In the genomic region with DNA sequence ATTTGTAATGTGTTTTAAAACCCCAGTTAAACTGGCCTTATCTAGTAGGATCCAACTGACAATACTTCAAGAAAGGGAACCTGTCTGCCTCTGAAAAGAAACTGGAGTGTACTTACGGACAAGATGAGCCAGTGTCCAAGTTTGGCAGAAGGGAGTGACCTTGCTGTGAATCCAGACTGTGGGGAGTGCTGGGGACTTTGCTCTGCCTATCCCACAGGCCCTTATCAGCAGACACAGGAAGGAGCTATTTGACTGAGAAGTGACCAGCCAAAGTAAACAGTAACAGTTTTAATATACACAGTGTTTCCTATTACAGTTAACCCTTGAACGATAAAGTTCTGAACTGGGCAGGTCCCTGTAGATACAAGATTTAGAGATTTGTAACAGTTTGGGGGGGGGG, we compare ENCODE assay signal across 13 mouse cellular contexts.
DNase-seq lines count a peak whose midpoint lies in the region; ATAC-seq and TF ChIP-seq lines count a peak whose summit lies in the region.
"Had no signal": no experiment of that assay in that cellular context is flagged by ENCODE, and none has a peak within 500 bp of the region (broad histone marks: within the 10 kb centered on the region; RNA-seq: fewer than 3 reads in every experiment).

No protein-coding gene starts in this region.

- no peak overlapping the region for H3K4me3 ChIP-seq in lung, embryonic 14.5 days (ENCODE audit: low read depth, low read length)
- H3K4me3 ChIP-seq in lung, adult 2 months (replicated peaks; ENCODE audit: extremely low read depth, low read depth, low read length), result no peak overlapping the region
- no peak overlapping the region for H3K4me3 ChIP-seq in heart, embryonic 14.5 days (ENCODE audit: control insufficient read depth in 1 of 2, insufficient read depth in 1 of 2, low read depth in 1 of 2, low read length in 2 of 2)
- no peak overlapping the region for H3K4me3 ChIP-seq in liver, embryonic 12.5 days
- no peak overlapping the region for H3K4me3 ChIP-seq in stomach, embryonic 15.5 days (replicated peaks)
- H3K4me3 ChIP-seq: embryonic facial prominence, embryonic 15.5 days; megakaryocyte, embryonic 14.5 days had no signal

- no peak for TF ChIP-seq CTCF in lung, embryonic 14.5 days (IDR thresholded peaks at IDR 0.05; ENCODE audit: low read depth)
- no peak for TF ChIP-seq CTCF in lung, adult 2 months (IDR thresholded peaks at IDR 0.05; ENCODE audit: insufficient read depth, low read length)

- peaks cover 17% of the 10 kb centered on the region for H3K4me1 ChIP-seq in lung, embryonic 14.5 days (ENCODE audit: insufficient read depth)
- peaks cover 10% of the 10 kb centered on the region for H3K4me1 ChIP-seq in lung, adult 2 months (ENCODE audit: control insufficient read depth, insufficient read depth, low read length)
- H3K4me1 ChIP-seq in heart, embryonic 14.5 days (ENCODE audit: control insufficient read depth in 2 of 2, insufficient read depth in 2 of 2, low read length in 2 of 2), result peaks cover 8 to 25% of the 10 kb centered on the region in 2 experiments
- H3K4me1 ChIP-seq in liver, embryonic 12.5 days, result peaks cover 22% of the 10 kb centered on the region
- peaks cover 5% of the 10 kb centered on the region; the same call in 1 of the 2 replicates for H3K4me1 ChIP-seq in stomach, embryonic 15.5 days
- H3K4me1 ChIP-seq: embryonic facial prominence, embryonic 15.5 days had no signal

- no peak for TF ChIP-seq POLR2A in lung, adult 2 months (IDR thresholded peaks at IDR 0.05; ENCODE audit: borderline replicate concordance, extremely low read depth, low read depth, low read length)

- no peaks in the 10 kb centered on the region for H3K27me3 ChIP-seq in lung, embryonic 14.5 days (ENCODE audit: insufficient read depth, low read length)
- no peaks in the 10 kb centered on the region for H3K27me3 ChIP-seq in heart, embryonic 14.5 days (ENCODE audit: control insufficient read depth, insufficient read depth, low read length)
- H3K27me3 ChIP-seq in liver, embryonic 12.5 days (replicated peaks), result no peaks in the 10 kb centered on the region
- H3K27me3 ChIP-seq in stomach, embryonic 15.5 days (replicated peaks), result no peaks in the 10 kb centered on the region
- H3K27me3 ChIP-seq: embryonic facial prominence, embryonic 15.5 days; megakaryocyte, embryonic 14.5 days had no signal

- 4% methylated on average over 2 of the region's 2 CpGs for WGBS in lung, embryonic 14.5 days
- WGBS in lung, adult 2 months, result 8% methylated on average over 2 of the region's 2 CpGs
- 13% methylated on average over 2 of the region's 2 CpGs for WGBS in heart, embryonic 14.5 days
- WGBS in liver, embryonic 12.5 days (ENCODE audit: insufficient replicate concordance), result 13% methylated on average over 2 of the region's 2 CpGs
- WGBS in stomach, embryonic 15.5 days, result 15% methylated on average over 2 of the region's 2 CpGs

- no peak overlapping the region for H3K9ac ChIP-seq in lung, embryonic 14.5 days
- H3K9ac ChIP-seq in heart, embryonic 14.5 days (ENCODE audit: low read length), result no peak overlapping the region
- H3K9ac ChIP-seq in liver, embryonic 12.5 days, result no peak overlapping the region
- H3K9ac ChIP-seq in stomach, embryonic 15.5 days, result no peak overlapping the region
- H3K9ac ChIP-seq: embryonic facial prominence, embryonic 15.5 days had no signal

- ATAC-seq in lung, embryonic 14.5 days (ENCODE audit: insufficient read depth), result peak; percentile 83
- ATAC-seq in heart, embryonic 14.5 days (ENCODE audit: insufficient number of reproducible peaks, insufficient read depth, low FRiP score, low read depth), result peak; percentile 65; the same call in 1 of the 2 replicates
- ATAC-seq in liver, embryonic 12.5 days, result peak; percentile 77
- ATAC-seq in stomach, embryonic 15.5 days (ENCODE audit: insufficient read depth, low FRiP score, low read depth), result peak; percentile 93
- ATAC-seq: inflammation-experienced regulatory T-cells, adult 6 months had no signal

- no peaks in the 10 kb centered on the region for H3K9me3 ChIP-seq in lung, embryonic 14.5 days (ENCODE audit: low read depth, low read length)
- no peaks in the 10 kb centered on the region for H3K9me3 ChIP-seq in heart, embryonic 14.5 days (ENCODE audit: control insufficient read depth, low read length)
- H3K9me3 ChIP-seq in liver, embryonic 12.5 days (replicated peaks), result no peaks in the 10 kb centered on the region
- H3K9me3 ChIP-seq in stomach, embryonic 15.5 days, result no peaks in the 10 kb centered on the region
- H3K9me3 ChIP-seq: embryonic facial prominence, embryonic 15.5 days; megakaryocyte, embryonic 14.5 days had no signal

- H3K4me2 ChIP-seq in lung, embryonic 14.5 days, result peak overlapping the region; percentile 45; the same call in 1 of the 2 replicates
- H3K4me2 ChIP-seq in heart, embryonic 14.5 days (ENCODE audit: low read length), result 0 out of 2 replicates have a peak overlapping the region, but pooled peaks have one; percentile 3
- 0 out of 2 replicates have a peak overlapping the region, but pooled peaks have one; percentile 6 for H3K4me2 ChIP-seq in liver, embryonic 12.5 days
- H3K4me2 ChIP-seq in stomach, embryonic 15.5 days, result peak overlapping the region; percentile 3; the same call in 1 of the 2 replicates
- H3K4me2 ChIP-seq: embryonic facial prominence, embryonic 15.5 days had no signal

- DNase-seq in lung, embryonic 14.5 days, result peak; percentile 71
- no peak for DNase-seq in lung, adult 2 months
- DNase-seq in MN1 (ENCODE audit: low spot score), result no peak
- no peak for DNase-seq in cerebellum, adult 11 months
- no peak for DNase-seq in thymus, adult 18-20 months
- DNase-seq: cerebellum, postnatal 10 days; right cerebral cortex, postnatal 14 days had no signal

- peaks cover 27% of the 10 kb centered on the region; the same call in 1 of the 2 replicates for H3K36me3 ChIP-seq in lung, embryonic 14.5 days (ENCODE audit: insufficient read depth)
- H3K36me3 ChIP-seq in heart, embryonic 14.5 days (ENCODE audit: control insufficient read depth, insufficient read depth, low read length), result no peaks in the 10 kb centered on the region
- H3K36me3 ChIP-seq in liver, embryonic 12.5 days, result 0 out of 2 replicates have a peak, but pooled peaks cover 4% of the 10 kb centered on the region
- no peaks in the 10 kb centered on the region for H3K36me3 ChIP-seq in stomach, embryonic 15.5 days

- peak overlapping the region; percentile 75 for H3K27ac ChIP-seq in lung, embryonic 14.5 days (ENCODE audit: low read depth)
- H3K27ac ChIP-seq in heart, embryonic 14.5 days (replicated peaks in 1 of 2; ENCODE audit: control insufficient read depth in 1 of 2, insufficient read depth in 1 of 2, low read depth in 2 of 2, low read length in 2 of 2), result peak overlapping the region; percentile 10 to 64; a peak in 2 of 4 replicates
- H3K27ac ChIP-seq in liver, embryonic 12.5 days, result peak overlapping the region; percentile 29; the same call in 1 of the 2 replicates
- H3K27ac ChIP-seq in stomach, embryonic 15.5 days, result peak overlapping the region; percentile 44; the same call in 1 of the 2 replicates
- H3K27ac ChIP-seq: embryonic facial prominence, embryonic 15.5 days had no signal
